Mouse (Mus musculus) embryonic fibroblast, embryonic 13.5 days (primary cell): ENCODE data around the gene Sik3.

Experiments
- CTCF ChIP-seq: IDR thresholded peaks from 2 replicates; pipeline ENCODE4 v1.5.1; 2011; ENCODE audit warnings: mild to moderate bottlenecking, control low read depth, low read length, moderate library complexity, borderline replicate concordance; ENCODE audit not compliant: insufficient read depth
- POLR2A ChIP-seq: IDR thresholded peaks from 2 replicates; pipeline ENCODE4 v1.6.1; 2011; ENCODE audit warnings: low read depth, mild to moderate bottlenecking, control low read depth, low read length, moderate library complexity

DNA sequence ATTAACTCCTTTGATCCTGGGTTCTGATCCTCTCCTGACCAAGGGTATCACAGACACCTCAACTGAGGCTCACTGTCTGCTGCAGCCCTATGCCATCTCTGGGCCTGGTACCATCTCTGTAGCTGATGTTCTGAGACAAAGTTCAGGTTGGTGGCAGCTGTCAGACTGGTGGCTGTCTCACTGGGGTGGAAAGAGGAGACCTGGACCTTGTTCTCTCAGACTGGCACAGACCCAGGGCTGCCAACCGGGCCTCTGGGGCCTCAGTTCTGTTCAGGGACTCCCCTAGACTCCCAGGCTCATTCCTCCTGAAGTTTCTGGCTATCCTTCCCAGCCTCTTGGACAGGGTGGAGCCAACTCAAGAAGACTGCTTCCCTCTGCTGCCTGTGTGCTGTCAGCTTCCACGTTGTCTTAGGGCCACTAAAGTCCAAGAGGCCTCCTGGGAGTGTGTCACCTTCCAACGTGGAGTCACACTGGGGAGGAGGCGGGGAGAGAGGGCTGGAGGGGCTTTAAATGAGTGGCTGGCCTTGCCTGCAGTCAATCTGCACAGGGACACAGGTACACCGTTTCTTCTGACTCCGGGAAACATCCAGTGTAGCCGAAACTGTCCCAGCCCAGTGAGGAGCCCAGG is 228.0 kb downstream of the Sik3 start, which contains the start of gene Apoa4:
- TF ChIP-seq POLR2A (no peak), CTCF (no peak)
